Mouse (Mus musculus) stomach, postnatal 0 days (tissue): ENCODE measurements at regions not wholly inside any gene's neighbourhood (a gene's known extent, or its start where the extent isn't known, plus 50 kb on each side); places are given as distances from the start of the nearest gene placed in this dataset.

Experiments
- CTCF ChIP-seq: IDR thresholded peaks from 2 replicates; pipeline ENCODE4 v1.5.1; 2016; ENCODE audit warnings: antibody characterized with exemption, low read depth, mild to moderate bottlenecking, moderate library complexity
- EP300 ChIP-seq: optimal IDR thresholded peaks from 2 replicates; pipeline ENCODE3; 2016; ENCODE audit warnings: antibody characterized with exemption

DNA sequence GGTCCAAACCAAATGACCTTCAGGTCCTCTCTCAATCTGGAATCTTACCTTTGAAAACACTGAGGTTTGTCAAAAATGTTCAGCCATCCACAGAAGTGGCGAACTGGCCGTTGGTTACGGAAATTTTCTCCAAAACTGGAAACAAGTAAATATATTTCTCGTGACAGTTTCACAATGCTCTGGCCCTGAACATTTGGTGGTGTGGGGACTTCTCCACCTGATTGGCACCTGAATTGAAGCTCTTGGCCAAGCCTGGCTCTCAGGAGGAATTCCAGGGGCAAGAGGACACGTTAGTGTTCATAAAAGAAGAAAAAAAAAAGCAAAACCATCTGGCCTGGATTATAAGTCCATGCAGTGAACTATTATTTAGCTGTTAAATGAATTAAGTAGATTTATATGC lies 98.3 kb upstream of the Dlg1 start:
- TF ChIP-seq CTCF (no peak), EP300 (no peak)
